Mouse (Mus musculus) embryonic fibroblast, embryonic 13.5 days (primary cell): Measurements from ENCODE around the gene Ppp2r5b.

Experiments
- CTCF ChIP-seq: IDR thresholded peaks from 2 replicates; pipeline ENCODE4 v1.5.1; 2011; ENCODE audit warnings: mild to moderate bottlenecking, control low read depth, low read length, moderate library complexity, borderline replicate concordance; ENCODE audit not compliant: insufficient read depth
- POLR2A ChIP-seq: IDR thresholded peaks from 2 replicates; pipeline ENCODE4 v1.6.1; 2011; ENCODE audit warnings: low read depth, mild to moderate bottlenecking, control low read depth, low read length, moderate library complexity

DNA sequence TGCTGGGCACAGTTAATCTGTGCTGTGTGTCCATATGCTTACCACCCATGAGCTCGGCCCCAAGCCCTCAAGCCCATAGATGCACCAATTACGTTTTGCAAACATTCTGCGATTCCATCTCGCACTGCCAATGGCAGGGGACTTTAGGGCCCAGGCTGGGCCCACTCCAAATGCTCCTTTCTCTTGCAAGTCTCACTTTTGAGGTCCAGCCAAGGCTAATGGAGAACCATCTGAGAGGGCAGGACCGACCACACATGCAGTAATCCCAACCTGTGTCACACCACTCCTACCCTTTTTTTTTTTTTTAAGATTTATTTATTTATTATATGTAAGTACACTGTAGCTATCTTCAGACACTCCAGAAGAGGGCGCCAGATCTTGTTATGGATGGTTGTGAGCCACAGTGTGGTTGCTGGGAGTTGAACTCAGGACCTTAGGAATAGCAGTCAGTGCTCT is 30.1 kb upstream of the Ppp2r5b start:
- no peak for TF ChIP-seq POLR2A
- TF ChIP-seq CTCF = no peak
